Mouse (Mus musculus) frontal cortex, postnatal 25 days (tissue): ENCODE results near the gene Amigo2.
"Not testable (repeated sequence)": the region's sequence is repeated elsewhere in the genome, so short reads cannot be mapped to it uniquely, and the experiment has no call there.

Source experiments
- DNase-seq, 2 experiments: peaks; one replicate each; pipeline ENCODE4 v3.0.0; 2022; ENCODE audit warnings: low spot score in 2 of 2

Gene Amigo2

GRCm38 (mm10) chr15:97216843-97217242 is 30.2 kb downstream of the Amigo2 start:
- DNase-seq = no peak

DNA sequence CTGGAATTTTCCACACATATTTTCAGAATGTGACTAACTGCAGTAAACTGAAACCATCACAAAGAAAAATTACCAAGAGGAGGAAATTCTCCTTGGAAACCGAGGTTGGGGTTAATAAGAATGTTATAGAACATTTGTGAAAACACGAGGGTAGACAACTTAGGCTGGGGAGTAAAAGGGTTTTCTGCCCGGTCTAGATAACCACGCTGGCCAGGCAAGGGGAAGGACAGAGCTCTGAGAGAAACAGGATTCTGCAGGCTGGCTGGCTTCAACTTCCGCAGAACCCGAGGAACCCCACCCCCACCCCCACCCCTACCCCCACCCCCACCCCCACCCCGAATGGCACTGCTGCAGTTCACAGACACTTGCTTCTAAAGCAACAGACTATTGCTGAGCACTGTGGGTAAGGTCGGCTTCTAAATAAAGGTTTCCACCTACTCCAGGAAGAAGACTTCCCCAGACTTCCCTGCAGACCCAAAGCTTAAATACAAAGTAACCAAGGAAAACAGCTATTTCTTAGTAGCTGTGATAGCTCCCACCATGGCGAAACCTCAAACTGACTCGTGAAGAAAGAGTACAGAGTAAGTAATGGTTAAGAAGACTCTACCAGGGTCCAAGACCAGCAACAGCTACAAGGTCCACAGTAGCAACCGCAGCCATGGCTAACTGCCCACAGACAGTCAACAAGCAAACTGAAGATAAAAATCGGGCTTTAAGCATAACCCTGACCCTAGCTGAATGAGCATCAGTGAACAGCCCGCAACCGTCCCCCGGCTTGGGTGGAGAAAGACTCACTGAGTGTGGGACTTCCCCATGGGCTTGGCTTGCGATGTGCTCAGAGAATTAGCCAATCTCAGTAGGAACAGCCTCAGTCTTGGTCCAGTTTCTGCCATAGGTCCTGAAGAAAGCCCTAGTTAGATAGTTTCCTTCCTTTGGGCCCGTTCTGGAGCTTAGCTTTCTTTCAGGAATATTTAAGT is 34.3 kb downstream of the Amigo2 start:
- no peak for DNase-seq

DNA sequence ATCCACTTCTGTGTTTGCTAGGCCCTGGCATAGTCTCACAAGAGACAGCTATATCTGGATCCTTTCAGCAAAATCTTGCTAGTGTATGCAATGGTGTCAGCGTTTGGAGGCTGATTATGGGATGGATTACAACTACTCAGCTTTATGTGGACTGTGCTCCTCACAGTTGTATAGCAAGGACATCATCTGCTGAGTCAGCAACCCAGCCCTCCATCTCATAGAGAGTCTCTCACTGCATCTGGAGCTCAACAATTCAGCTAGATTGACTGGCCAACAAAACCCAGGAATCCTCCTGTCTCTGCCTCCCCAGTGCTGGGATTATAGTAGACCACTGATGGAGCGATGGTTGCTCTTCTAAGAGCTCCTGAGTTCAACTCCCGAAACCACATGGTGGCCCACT is 37.3 kb downstream of the Amigo2 start:
- not testable (repeated sequence) for DNase-seq

DNA sequence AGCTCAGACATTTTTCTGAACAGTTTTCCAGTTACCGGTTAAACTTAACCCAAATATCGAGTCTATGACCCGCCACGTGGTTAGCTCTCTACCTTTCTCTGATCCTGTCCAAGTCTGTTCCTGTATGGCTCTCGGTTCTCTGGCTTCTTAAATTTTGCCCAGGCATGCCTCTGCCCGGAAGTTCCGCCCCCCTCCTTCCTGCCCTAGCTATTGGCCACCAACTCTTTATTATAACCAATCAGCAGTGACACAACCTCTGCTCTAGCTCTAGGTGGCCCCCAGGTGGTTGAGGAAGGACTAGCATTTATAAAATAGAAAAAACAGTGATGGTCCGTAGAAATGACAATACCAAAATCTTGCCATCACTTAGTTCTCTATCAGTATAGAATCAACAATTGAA is 40.6 kb downstream of the Amigo2 start:
- no peak for DNase-seq

GRCm38 (mm10) chr15:97205776-97206175 is 41.3 kb downstream of the Amigo2 start:
- DNase-seq = no peak

DNA sequence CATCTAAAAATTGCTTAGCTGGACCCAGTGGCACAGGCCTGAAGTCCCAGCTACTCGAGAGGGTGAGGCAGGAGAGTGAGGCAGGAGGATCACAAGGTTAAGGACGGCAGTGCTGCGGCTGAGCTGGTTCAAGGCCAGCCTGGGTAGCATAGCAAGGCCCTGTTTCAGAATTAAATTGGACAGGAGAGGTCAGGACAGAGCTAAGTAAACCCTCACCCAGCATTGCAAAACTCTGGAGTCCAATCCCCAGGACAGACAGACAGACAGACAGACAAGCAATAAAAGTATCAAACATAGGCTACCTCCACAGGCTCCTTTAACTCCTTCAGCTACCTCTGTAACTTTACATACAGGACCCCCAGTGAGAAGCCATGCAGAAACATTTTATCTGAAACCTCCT is 42.2 kb downstream of the Amigo2 start:
- no peak for DNase-seq

- no peak for DNase-seq
Observed at GRCm38 (mm10) chr15:97196644-97197043, 50.4 kb downstream of the Amigo2 start.

- DNase-seq = no peak
Observed at GRCm38 (mm10) chr15:97195628-97196027, 51.5 kb downstream of the Amigo2 start.
